Mouse (Mus musculus): ENCODE results near the gene Fam222a. TPM values are rescaled to one million over a fixed set of nuclear protein-coding genes. Genes with fewer than 3 reads are reported as not detected.

Gene Fam222a
- polyA plus RNA-seq, 1 experiment from 2014 or later: 5.7 TPM

Other genes starting within 250 kb of the Fam222a start
- 58.7 and 82.4 TPM in 2 replicates for gene Kctd10, start 187.5 kb upstream of the Fam222a start, polyA plus RNA-seq (2014; fragmentation: Nextera tagmentation; extraction: Ambion mirVana)
- 42.7 and 49.2 TPM in 2 replicates for gene Ube3b, start 187.4 kb upstream of the Fam222a start, polyA plus RNA-seq (2014; fragmentation: Nextera tagmentation; extraction: Ambion mirVana)
- gene Mmab, start 124.0 kb upstream of the Fam222a start, polyA plus RNA-seq (2014; fragmentation: Nextera tagmentation; extraction: Ambion mirVana): 18.2 and 26.3 TPM in 2 replicates
- gene Mvk, start 123.7 kb upstream of the Fam222a start, polyA plus RNA-seq (2014; fragmentation: Nextera tagmentation; extraction: Ambion mirVana): 58.7 and 72.0 TPM in 2 replicates
- gene Trpv4, start 90.4 kb downstream of the Fam222a start, polyA plus RNA-seq (2014; fragmentation: Nextera tagmentation; extraction: Ambion mirVana): 0.46 and 0.86 TPM in 2 replicates
- 27.6 and 30.4 TPM in 2 replicates for gene Gltp, start 123.0 kb downstream of the Fam222a start, polyA plus RNA-seq (2014; fragmentation: Nextera tagmentation; extraction: Ambion mirVana)
- 14.0 and 14.4 TPM in 2 replicates for gene Tchp, start 139.7 kb downstream of the Fam222a start, polyA plus RNA-seq (2014; fragmentation: Nextera tagmentation; extraction: Ambion mirVana)
- 40.9 and 48.5 TPM in 2 replicates for gene Ankrd13a, start 206.7 kb downstream of the Fam222a start, polyA plus RNA-seq (2014; fragmentation: Nextera tagmentation; extraction: Ambion mirVana)
- 36.3 and 39.5 TPM in 2 replicates for gene Git2, start 207.5 kb downstream of the Fam222a start, polyA plus RNA-seq (2014; fragmentation: Nextera tagmentation; extraction: Ambion mirVana)